Mouse (Mus musculus): Measurements from ENCODE around the gene Srgap2. TPM values are rescaled to one million over a fixed set of nuclear protein-coding genes. Genes with fewer than 3 reads are reported as not detected.

The Srgap2 gene
- total and polyA plus RNA-seq, 2 experiments = 6.6 to 7.4 TPM

- TF ChIP-seq CTCF (IDR thresholded peaks at IDR 0.05; ENCODE audit: low read depth, low read length) (no peak), POLR2A (IDR thresholded peaks at IDR 0.05; ENCODE audit: extremely low read depth, insufficient read depth, low read length) (no peak)
- no peak for DNase-seq (ENCODE audit: extremely low read depth, low read depth, low spot score)
- WGBS = 18% methylated on average over 26 of the region's 26 CpGs
- Histone ChIP-seq H3K36me3 (ENCODE audit: control insufficient read depth, insufficient read depth, low read length) (no peaks in the 10 kb centered on the region), H3K4me1 (ENCODE audit: control insufficient read depth, insufficient read depth, low read length) (peaks cover 8% of the 10 kb centered on the region), H3K79me2 (ENCODE audit: control insufficient read depth, insufficient read depth, low read length) (peaks cover 16% of the 10 kb centered on the region; the same call in 1 of the 2 replicates), H3K9ac (ENCODE audit: low read depth, low read length) (peak overlapping the region; percentile 79), H3K4me3 (ENCODE audit: insufficient read depth, low read depth, low read length) (peak overlapping the region; percentile 90), H3K27me3 (ENCODE audit: control insufficient read depth, insufficient read depth, low read length) (no peaks in the 10 kb centered on the region), H3K27ac (replicated peaks; ENCODE audit: insufficient read depth, low read depth, low read length) (0 out of 2 replicates have a peak overlapping the region, but pooled peaks have one; percentile 18)
Measured at GRCm38 (mm10) chr1:131525101-131525585, 2.0 kb downstream of the Srgap2 start.

- Histone ChIP-seq H3K36me3 (ENCODE audit: control insufficient read depth, insufficient read depth, low read length) (no peaks in the 10 kb centered on the region; the same call in 1 of the 2 replicates), H3K27ac (replicated peaks; ENCODE audit: insufficient read depth, low read depth, low read length) (no peak overlapping the region), H3K79me2 (ENCODE audit: control insufficient read depth, insufficient read depth, low read length) (peaks cover 24% of the 10 kb centered on the region; the same call in 1 of the 2 replicates), H3K9ac (ENCODE audit: low read depth, low read length) (no peak overlapping the region), H3K4me1 (ENCODE audit: control insufficient read depth, insufficient read depth, low read length) (peaks cover 6% of the 10 kb centered on the region), H3K27me3 (ENCODE audit: control insufficient read depth, insufficient read depth, low read length) (no peaks in the 10 kb centered on the region), H3K4me3 (ENCODE audit: insufficient read depth, low read depth, low read length) (no peak overlapping the region)
- WGBS = 69% methylated on average over 3 of the region's 3 CpGs
- TF ChIP-seq POLR2A (IDR thresholded peaks at IDR 0.05; ENCODE audit: extremely low read depth, insufficient read depth, low read length) (no peak), CTCF (IDR thresholded peaks at IDR 0.05; ENCODE audit: low read depth, low read length) (no peak)
- DNase-seq (ENCODE audit: extremely low read depth, low read depth, low spot score) = no peak
Measured at GRCm38 (mm10) chr1:131523794-131524193, 3.4 kb downstream of the Srgap2 start.

GRCm38 (mm10) chr1:131516588-131516987 lies 10.6 kb downstream of the Srgap2 start:
- Histone ChIP-seq H3K79me2 (ENCODE audit: control insufficient read depth, insufficient read depth, low read length) (peaks cover 15% of the 10 kb centered on the region; the same call in 1 of the 2 replicates), H3K4me1 (ENCODE audit: control insufficient read depth, insufficient read depth, low read length) (peaks cover 9% of the 10 kb centered on the region; the same call in 1 of the 2 replicates), H3K27me3 (ENCODE audit: control insufficient read depth, insufficient read depth, low read length) (no peaks in the 10 kb centered on the region), H3K36me3 (ENCODE audit: control insufficient read depth, insufficient read depth, low read length) (no peaks in the 10 kb centered on the region; the same call in none of the 2 replicates), H3K4me3 (ENCODE audit: insufficient read depth, low read depth, low read length) (no peak overlapping the region), H3K9ac (ENCODE audit: low read depth, low read length) (no peak overlapping the region), H3K27ac (replicated peaks; ENCODE audit: insufficient read depth, low read depth, low read length) (no peak overlapping the region)
- TF ChIP-seq CTCF (IDR thresholded peaks at IDR 0.05; ENCODE audit: low read depth, low read length) (no peak), POLR2A (IDR thresholded peaks at IDR 0.05; ENCODE audit: extremely low read depth, insufficient read depth, low read length) (no peak)
- 89% methylated on average over 3 of the region's 3 CpGs for WGBS
- no peak for DNase-seq (ENCODE audit: extremely low read depth, low read depth, low spot score)

GRCm38 (mm10) chr1:131514197-131514596 lies 13.0 kb downstream of the Srgap2 start:
- H3K4me3 ChIP-seq (ENCODE audit: insufficient read depth, low read depth, low read length) = no peak overlapping the region
- 76% methylated on average over 1 of the region's 1 CpGs for WGBS
- no peak overlapping the region for H3K27ac ChIP-seq (replicated peaks; ENCODE audit: insufficient read depth, low read depth, low read length)
- TF ChIP-seq POLR2A (IDR thresholded peaks at IDR 0.05; ENCODE audit: extremely low read depth, insufficient read depth, low read length) (no peak), CTCF (IDR thresholded peaks at IDR 0.05; ENCODE audit: low read depth, low read length) (no peak)
- H3K36me3 ChIP-seq (ENCODE audit: control insufficient read depth, insufficient read depth, low read length) = no peaks in the 10 kb centered on the region; the same call in none of the 2 replicates
- peaks cover 16% of the 10 kb centered on the region; the same call in 1 of the 2 replicates for H3K79me2 ChIP-seq (ENCODE audit: control insufficient read depth, insufficient read depth, low read length)
- no peaks in the 10 kb centered on the region for H3K27me3 ChIP-seq (ENCODE audit: control insufficient read depth, insufficient read depth, low read length)
- H3K9ac ChIP-seq (ENCODE audit: low read depth, low read length) = no peak overlapping the region
- no peak for DNase-seq (ENCODE audit: extremely low read depth, low read depth, low spot score)
- peaks cover 13% of the 10 kb centered on the region; the same call in 1 of the 2 replicates for H3K4me1 ChIP-seq (ENCODE audit: control insufficient read depth, insufficient read depth, low read length)

GRCm38 (mm10) chr1:131513136-131513535 lies 14.0 kb downstream of the Srgap2 start:
- DNase-seq (ENCODE audit: extremely low read depth, low read depth, low spot score) = peak; percentile 43
- no peaks in the 10 kb centered on the region for H3K27me3 ChIP-seq (ENCODE audit: control insufficient read depth, insufficient read depth, low read length)
- H3K4me1 ChIP-seq (ENCODE audit: control insufficient read depth, insufficient read depth, low read length) = peaks cover 13% of the 10 kb centered on the region; the same call in 1 of the 2 replicates
- no peak for TF ChIP-seq POLR2A (IDR thresholded peaks at IDR 0.05; ENCODE audit: extremely low read depth, insufficient read depth, low read length)
- TF ChIP-seq CTCF (IDR thresholded peaks at IDR 0.05; ENCODE audit: low read depth, low read length) = no peak
- no peaks in the 10 kb centered on the region; the same call in 1 of the 2 replicates for H3K36me3 ChIP-seq (ENCODE audit: control insufficient read depth, insufficient read depth, low read length)
- WGBS = 72% methylated on average over 2 of the region's 2 CpGs
- H3K9ac ChIP-seq (ENCODE audit: low read depth, low read length) = no peak overlapping the region
- H3K4me3 ChIP-seq (ENCODE audit: insufficient read depth, low read depth, low read length) = no peak overlapping the region
- H3K79me2 ChIP-seq (ENCODE audit: control insufficient read depth, insufficient read depth, low read length) = peaks cover 15% of the 10 kb centered on the region; the same call in 1 of the 2 replicates
- H3K27ac ChIP-seq (replicated peaks; ENCODE audit: insufficient read depth, low read depth, low read length) = no peak overlapping the region
